Mouse (Mus musculus): Measurements from ENCODE around the gene Minos1.
A peak's percentile ranks its signal among the peaks of the same experiment; 100 is the strongest.

Gene Minos1

GRCm38 (mm10) chr4:139064831-139065230 lies 66.1 kb downstream of the Minos1 start:
- DNase-seq (ENCODE audit: low spot score in 2 of 2): no peak

DNA sequence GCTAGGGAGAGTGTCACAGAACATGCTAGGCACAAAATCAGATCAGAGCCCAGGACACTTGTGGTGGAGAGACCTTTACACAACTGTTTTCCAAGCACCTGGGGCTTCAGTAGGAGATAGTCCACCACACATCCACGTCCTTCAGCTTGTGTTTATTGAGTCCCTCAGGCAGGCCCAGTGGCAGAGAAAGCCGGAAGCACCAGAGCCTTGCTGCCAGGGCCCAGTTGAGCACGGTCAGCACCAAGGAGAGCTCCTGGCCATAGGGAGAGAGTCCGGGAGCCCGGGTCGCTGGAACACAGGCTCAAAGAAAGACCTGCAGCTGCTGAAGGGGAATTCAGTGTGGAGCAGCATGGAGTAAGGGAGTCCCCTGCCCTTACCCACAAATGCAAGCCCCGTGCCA lies 71.3 kb downstream of the Minos1 start:
- DNase-seq (ENCODE audit: low spot score in 2 of 2): peak in 1 of 2 experiments; percentile 74

DNA sequence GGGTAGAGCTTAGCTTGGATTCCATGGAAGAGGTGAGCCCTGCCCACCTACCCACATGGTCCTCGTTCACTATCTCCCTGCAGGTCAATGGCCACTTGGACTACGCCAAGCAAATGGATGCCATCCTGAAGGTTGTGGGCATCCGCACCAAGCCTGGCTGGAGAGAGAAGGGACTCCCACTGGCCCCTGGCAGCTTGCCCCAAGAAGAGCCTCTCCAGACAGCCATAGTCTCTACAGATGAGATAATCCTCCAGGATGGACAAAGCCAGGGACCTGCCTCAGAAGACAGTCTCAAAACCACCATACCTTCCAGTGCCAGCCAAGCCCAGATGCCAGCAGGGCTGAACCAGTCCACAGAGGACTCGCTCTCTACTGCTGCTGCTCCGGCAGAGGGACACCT lies 72.9 kb downstream of the Minos1 start:
- no peak for DNase-seq (ENCODE audit: low spot score in 2 of 2)

GRCm38 (mm10) chr4:139057291-139057690 lies 73.6 kb downstream of the Minos1 start:
- no peak for DNase-seq (ENCODE audit: low spot score in 2 of 2)

DNA sequence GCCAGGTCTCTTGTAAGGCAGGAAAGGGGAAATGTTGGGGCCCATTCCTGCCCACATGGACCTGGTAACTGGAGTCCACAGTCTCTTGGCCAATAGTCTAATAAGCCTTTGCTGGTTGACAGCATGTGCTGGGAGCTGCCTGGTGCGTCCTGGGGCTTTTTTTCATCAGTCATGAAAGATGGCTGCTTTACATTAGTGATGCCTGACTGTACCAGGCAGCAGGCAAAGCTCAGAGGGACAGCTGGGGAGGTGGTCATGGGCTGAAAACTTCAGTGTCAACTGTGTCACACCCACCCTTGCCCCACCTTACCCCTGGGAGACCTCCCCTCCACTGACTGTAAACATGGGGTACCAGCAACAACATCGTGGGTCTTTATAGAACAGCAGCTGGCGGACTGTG lies 75.2 kb downstream of the Minos1 start:
- DNase-seq (ENCODE audit: low spot score in 2 of 2): no peak

- no peak for DNase-seq (ENCODE audit: low spot score in 2 of 2)
These were observed 75.6 kb downstream of the Minos1 start for GRCm38 (mm10) chr4:139055336-139055735.

GRCm38 (mm10) chr4:139054300-139054923 lies 76.5 kb downstream of the Minos1 start:
- no peak for DNase-seq (ENCODE audit: low spot score in 2 of 2)

DNA sequence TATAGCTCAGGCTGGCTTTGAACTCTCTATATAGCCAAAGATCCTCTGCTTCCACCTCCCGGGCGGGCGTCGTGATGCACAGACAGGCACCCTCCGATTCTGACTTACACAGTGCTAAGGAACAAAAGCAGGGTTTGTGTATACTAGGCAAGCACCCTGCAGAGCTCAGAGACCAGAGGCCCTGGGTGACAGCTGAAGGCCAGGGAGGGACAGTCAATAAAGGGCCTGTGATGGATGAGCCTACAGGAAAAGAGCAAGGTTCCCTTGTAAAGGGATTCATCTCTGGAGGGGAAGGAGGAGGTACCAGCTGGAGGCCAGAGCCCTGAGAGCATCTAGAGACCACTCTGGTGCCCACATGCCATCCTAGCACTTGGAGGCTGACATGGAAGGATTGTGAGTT lies 77.5 kb downstream of the Minos1 start:
- DNase-seq (ENCODE audit: low spot score in 2 of 2): no peak

- DNase-seq (ENCODE audit: low spot score in 2 of 2): no peak
These were observed 78.1 kb downstream of the Minos1 start for GRCm38 (mm10) chr4:139052796-139053195.

Data from urinary bladder, postnatal 4 days (tissue).